Mouse (Mus musculus) limb, embryonic 11.5 days (tissue): ENCODE data around the gene Nectin1. TPM values are rescaled to one million over a fixed set of nuclear protein-coding genes. Genes with fewer than 3 reads are reported as not detected.

Experiments used
- ATAC-seq: fragments of 200-750 bp; cut with Nextera tagmentation; 2 replicates; pipeline ENCODE4 v1.8.0; 2017; ENCODE audit warnings: low read depth; ENCODE audit not compliant: insufficient number of reproducible peaks, low FRiP score, low TSS enrichment
- DNase-seq: peaks from one replicate; pipeline ENCODE4 v3.0.0-alpha.2; 2015; ENCODE audit warnings: low spot score
- H3K27ac ChIP-seq: fragments of 300-500 bp; sonication (generic); replicated peaks from 2 replicates; pipeline ENCODE4 v1.5.1; 2014; ENCODE audit warnings: low read depth, mild to moderate bottlenecking, low read length
- H3K27me3 ChIP-seq: fragments of 300-500 bp; sonication (generic); 2 replicates; pipeline ENCODE4 v1.6.1; 2014; ENCODE audit warnings: mild to moderate bottlenecking, low read length, mixed read lengths; ENCODE audit not compliant: control insufficient read depth, insufficient read depth
- H3K36me3 ChIP-seq: fragments of 300-500 bp; sonication (generic); 2 replicates; pipeline ENCODE4 v1.6.1; 2014; ENCODE audit warnings: mild to moderate bottlenecking, low read length, moderate library complexity, mixed read lengths; ENCODE audit not compliant: control insufficient read depth, insufficient read depth
- H3K4me1 ChIP-seq: fragments of 300-500 bp; sonication (generic); 2 replicates; pipeline ENCODE4 v1.6.1; 2014; ENCODE audit warnings: low read length, mixed read lengths; ENCODE audit not compliant: control insufficient read depth, insufficient read depth
- H3K4me2 ChIP-seq: fragments of 300-500 bp; sonication (generic); 2 replicates; pipeline ENCODE4 v1.6.1; 2014; ENCODE audit warnings: low read depth, mild to moderate bottlenecking, moderate library complexity; ENCODE audit not compliant: severe bottlenecking
- H3K4me3 ChIP-seq: fragments of 300-500 bp; sonication (generic); 2 replicates; pipeline ENCODE4 v1.5.1; 2014; ENCODE audit warnings: low read depth, low read length
- H3K9ac ChIP-seq: fragments of 300-500 bp; sonication (generic); 2 replicates; pipeline ENCODE4 v1.6.1; 2014; ENCODE audit warnings: mild to moderate bottlenecking, low read length
- H3K9me3 ChIP-seq: fragments of 300-500 bp; sonication (generic); 2 replicates; pipeline ENCODE4 v1.6.1; 2016; ENCODE audit warnings: low read length; ENCODE audit not compliant: control insufficient read depth
- WGBS: fragments of 180-500 bp; shearing (Covaris S2); extraction: QIAGEN DNeasy Blood & Tissue Kit; methylation state at CpG from one replicate; pipeline ENCODE4 v1.1.7; 2014; 5-methylcytosine and 5-hydroxymethylcytosine counted together
- polyA plus RNA-seq: library from polyadenylated mRNA; unstranded; fragments of >200 nt; fragmentation: Nextera tagmentation; extraction: Ambion mirVana; gene quantifications from 2 replicates; pipeline ENCODE4 v1.2.1, GENCODE M21; 2014

Nectin1 gene
- polyA plus RNA-seq, 1 experiment from 2014 or later, result 4.7 TPM

- Histone ChIP-seq H3K4me1 (peaks cover 10% of the 10 kb centered on the region; the same call in 1 of the 2 replicates), H3K36me3 (no peaks in the 10 kb centered on the region), H3K27ac (no peak overlapping the region), H3K27me3 (no peaks in the 10 kb centered on the region), H3K4me2 (no peak overlapping the region), H3K9me3 (no peaks in the 10 kb centered on the region), H3K9ac (no peak overlapping the region), H3K4me3 (no peak overlapping the region)
- ATAC-seq, result no peak
- DNase-seq, result peak; percentile 29
- 11% methylated on average over 4 of the region's 4 CpGs for WGBS
These were observed 64.3 kb downstream of the Nectin1 start for GRCm38 (mm10) chr9:43808099-43808498.

- H3K9me3 ChIP-seq, result no peaks in the 10 kb centered on the region
- H3K27ac ChIP-seq, result no peak overlapping the region
- no peak overlapping the region for H3K9ac ChIP-seq
- DNase-seq (peak; percentile 41), ATAC-seq (no peak)
- no peaks in the 10 kb centered on the region for H3K36me3 ChIP-seq
- H3K27me3 ChIP-seq, result no peaks in the 10 kb centered on the region
- 14% methylated on average over 7 of the region's 7 CpGs for WGBS
- H3K4me1 ChIP-seq, result peaks cover 10% of the 10 kb centered on the region; the same call in 1 of the 2 replicates
- no peak overlapping the region for H3K4me2 ChIP-seq
- no peak overlapping the region for H3K4me3 ChIP-seq
These were observed 64.8 kb downstream of the Nectin1 start for GRCm38 (mm10) chr9:43808546-43808945.

GRCm38 (mm10) chr9:43813156-43813555, 69.4 kb downstream of the Nectin1 start:
- no peak overlapping the region for H3K4me2 ChIP-seq
- peaks cover 7% of the 10 kb centered on the region; the same call in 1 of the 2 replicates for H3K4me1 ChIP-seq
- H3K9me3 ChIP-seq, result no peaks in the 10 kb centered on the region
- WGBS, result 73% methylated on average over 2 of the region's 2 CpGs
- H3K9ac ChIP-seq, result no peak overlapping the region
- H3K27me3 ChIP-seq, result no peaks in the 10 kb centered on the region
- no peak overlapping the region for H3K27ac ChIP-seq
- DNase-seq (no peak), ATAC-seq (no peak)
- no peaks in the 10 kb centered on the region for H3K36me3 ChIP-seq
- no peak overlapping the region for H3K4me3 ChIP-seq

- Histone ChIP-seq H3K9me3 (no peaks in the 10 kb centered on the region), H3K27me3 (no peaks in the 10 kb centered on the region; the same call in 1 of the 2 replicates), H3K9ac (no peak overlapping the region), H3K4me1 (peaks cover 3% of the 10 kb centered on the region; the same call in 1 of the 2 replicates), H3K27ac (no peak overlapping the region), H3K4me2 (no peak overlapping the region), H3K36me3 (no peaks in the 10 kb centered on the region), H3K4me3 (no peak overlapping the region)
- no peak for DNase-seq
- WGBS, result 89% methylated on average over 5 of the region's 5 CpGs
- ATAC-seq, result no peak
These were observed 78.4 kb downstream of the Nectin1 start for GRCm38 (mm10) chr9:43822206-43822605.

- H3K4me3 ChIP-seq, result no peak overlapping the region
- H3K27ac ChIP-seq, result no peak overlapping the region
- no peaks in the 10 kb centered on the region for H3K9me3 ChIP-seq
- H3K9ac ChIP-seq, result no peak overlapping the region
- 65% methylated on average over 5 of the region's 5 CpGs for WGBS
- no peak for ATAC-seq
- H3K4me1 ChIP-seq, result peaks cover 3% of the 10 kb centered on the region; the same call in 1 of the 2 replicates
- no peak for DNase-seq
- no peak overlapping the region for H3K4me2 ChIP-seq
- no peaks in the 10 kb centered on the region; the same call in 1 of the 2 replicates for H3K27me3 ChIP-seq
- no peaks in the 10 kb centered on the region for H3K36me3 ChIP-seq
These were observed 81.4 kb downstream of the Nectin1 start for GRCm38 (mm10) chr9:43825178-43825577.

GRCm38 (mm10) chr9:43826558-43827253, 82.9 kb downstream of the Nectin1 start:
- WGBS, result 54% methylated on average over 8 of the region's 8 CpGs
- Histone ChIP-seq H3K9ac (no peak overlapping the region), H3K4me1 (peaks cover 3% of the 10 kb centered on the region; the same call in 1 of the 2 replicates), H3K4me2 (no peak overlapping the region), H3K27me3 (no peaks in the 10 kb centered on the region; the same call in 1 of the 2 replicates), H3K9me3 (no peaks in the 10 kb centered on the region), H3K36me3 (no peaks in the 10 kb centered on the region), H3K27ac (no peak overlapping the region), H3K4me3 (no peak overlapping the region)
- DNase-seq (no peak), ATAC-seq (peak; percentile 31; the same call in 1 of the 2 replicates)

GRCm38 (mm10) chr9:43827593-43827992, 83.8 kb downstream of the Nectin1 start:
- no peak overlapping the region for H3K9ac ChIP-seq
- H3K36me3 ChIP-seq, result no peaks in the 10 kb centered on the region
- no peaks in the 10 kb centered on the region for H3K9me3 ChIP-seq
- ATAC-seq, result no peak
- 56% methylated on average over 5 of the region's 5 CpGs for WGBS
- no peak overlapping the region for H3K4me3 ChIP-seq
- no peak overlapping the region for H3K27ac ChIP-seq
- DNase-seq, result peak; percentile 68
- H3K4me2 ChIP-seq, result no peak overlapping the region
- peaks cover 3% of the 10 kb centered on the region; the same call in 1 of the 2 replicates for H3K4me1 ChIP-seq
- no peaks in the 10 kb centered on the region; the same call in 1 of the 2 replicates for H3K27me3 ChIP-seq

- H3K4me2 ChIP-seq, result no peak overlapping the region
- WGBS, result 55% methylated on average over 6 of the region's 6 CpGs
- H3K27ac ChIP-seq, result no peak overlapping the region
- H3K4me3 ChIP-seq, result no peak overlapping the region
- no peak overlapping the region for H3K9ac ChIP-seq
- H3K27me3 ChIP-seq, result no peaks in the 10 kb centered on the region
- DNase-seq, result no peak
- H3K36me3 ChIP-seq, result no peaks in the 10 kb centered on the region
- no peaks in the 10 kb centered on the region for H3K9me3 ChIP-seq
- ATAC-seq, result no peak
- peaks cover 3% of the 10 kb centered on the region; the same call in 1 of the 2 replicates for H3K4me1 ChIP-seq
These were observed 85.2 kb downstream of the Nectin1 start for GRCm38 (mm10) chr9:43828960-43829359.
